Mouse (Mus musculus): Measurements from ENCODE around the gene Rimkla.

Gene Rimkla

GRCm38 (mm10) chr4:119467720-119468380 is 24.6 kb downstream of the Rimkla start:
- in situ Hi-C loops (cut with MseI, MboI), result loop anchor here in 1 of 2 experiments (10.0 kb wide), 1 partner anchor 223 kb away; no protein-coding TSS in a partner anchor

DNA sequence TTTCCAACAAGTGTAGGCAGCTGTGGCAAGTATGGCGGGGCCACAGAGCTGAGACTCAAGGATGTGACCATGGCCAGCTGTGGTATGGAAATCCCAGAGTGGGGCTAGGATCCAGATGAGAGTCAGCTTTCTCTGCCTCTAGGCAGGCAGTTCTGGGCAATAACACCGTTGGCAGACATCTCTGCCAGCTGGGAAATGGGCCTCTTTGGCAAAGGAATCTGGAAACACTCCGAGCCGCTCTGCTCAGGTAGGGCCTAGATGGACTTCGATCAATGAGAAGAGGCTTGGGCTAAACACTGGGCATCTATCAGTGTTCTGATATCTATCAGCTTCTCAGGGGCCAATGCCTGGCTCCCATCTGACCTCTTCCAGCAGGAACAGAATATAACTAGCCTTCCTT is 26.6 kb downstream of the Rimkla start:
- in situ Hi-C loops (cut with MseI, MboI), result loop anchor here in 1 of 2 experiments (10.0 kb wide), 1 partner anchor 221 kb away; no protein-coding TSS in a partner anchor

DNA sequence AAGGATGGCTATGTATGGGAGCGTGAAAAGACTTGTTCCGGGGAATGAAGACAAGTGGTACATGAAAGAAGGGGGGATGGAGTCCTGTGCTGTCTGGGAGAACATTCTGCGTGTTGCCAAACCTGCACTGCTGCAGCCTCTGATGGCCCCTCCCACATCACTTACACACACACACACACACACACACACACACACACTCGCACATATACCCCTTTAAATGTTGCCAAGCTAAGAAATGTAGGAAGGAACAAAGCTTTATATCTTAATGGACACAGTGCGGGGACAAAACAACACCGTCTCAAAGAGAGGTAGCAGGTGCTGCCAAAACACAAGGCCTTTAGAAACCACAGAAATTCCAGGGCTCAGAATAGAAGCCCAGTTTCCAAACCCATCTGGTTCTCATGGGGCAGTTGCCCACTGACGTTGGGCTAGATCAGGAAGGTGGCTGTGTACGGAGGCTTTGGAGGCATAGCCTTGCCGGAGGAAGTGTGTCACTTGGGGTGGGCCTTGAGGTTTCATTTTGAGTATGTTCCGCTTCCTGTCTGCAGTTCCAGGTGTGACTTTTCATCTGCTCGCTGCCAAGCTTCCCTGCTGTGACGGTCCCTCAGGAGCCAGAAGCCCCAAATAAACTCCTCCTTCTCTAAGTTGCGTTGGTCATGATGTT is 28.5 kb downstream of the Rimkla start:
- in situ Hi-C loops (cut with MseI, MboI), result loop anchor here in 1 of 2 experiments (10.0 kb wide), 1 partner anchor 219 kb away; no protein-coding TSS in a partner anchor

DNA sequence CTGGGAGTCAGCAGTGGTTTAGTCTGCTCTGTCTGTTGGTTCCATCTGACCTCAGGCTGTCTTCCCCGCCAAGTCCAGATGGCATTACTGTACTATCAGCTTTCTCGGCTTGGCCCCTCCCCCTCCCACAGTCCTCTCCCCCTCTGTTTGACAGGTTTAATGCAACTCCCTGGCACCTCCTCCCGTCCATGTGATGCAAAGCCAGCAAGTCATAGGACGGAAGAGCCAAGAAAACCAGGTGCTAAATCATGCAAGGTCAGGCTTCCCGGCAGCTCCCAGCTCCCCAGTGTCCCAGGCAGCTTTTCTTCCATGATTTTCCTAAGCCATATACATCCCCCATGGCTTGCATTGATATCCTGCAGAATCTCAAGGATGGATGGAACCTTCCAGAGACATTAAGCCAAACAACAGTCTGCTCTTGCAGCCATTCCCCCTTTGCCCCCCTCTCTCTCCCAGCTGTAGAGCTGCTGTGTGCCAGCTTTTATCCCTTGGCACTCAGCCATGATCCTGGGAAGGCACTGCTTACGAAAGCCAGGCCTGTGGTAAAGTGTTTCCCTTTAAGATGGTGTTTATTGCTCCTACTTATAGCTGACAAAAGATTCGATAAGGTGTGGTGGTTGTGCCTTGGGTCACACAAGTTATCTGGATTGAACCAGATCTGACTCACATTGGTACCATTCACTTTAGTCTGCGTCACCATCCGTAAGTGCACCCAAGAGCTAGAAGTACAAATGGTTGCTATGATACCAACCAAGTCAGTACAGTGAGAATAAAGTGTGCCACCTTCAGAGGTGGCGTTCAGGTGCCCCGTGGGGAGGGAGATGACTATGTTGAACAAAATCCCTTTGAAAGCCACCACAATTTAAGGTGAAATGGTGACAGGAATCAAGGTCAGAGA is 29.3 kb downstream of the Rimkla start:
- in situ Hi-C loops (cut with MseI, MboI), result loop anchor here in 1 of 2 experiments (10.0 kb wide), 1 partner anchor 218 kb away; no protein-coding TSS in a partner anchor

DNA sequence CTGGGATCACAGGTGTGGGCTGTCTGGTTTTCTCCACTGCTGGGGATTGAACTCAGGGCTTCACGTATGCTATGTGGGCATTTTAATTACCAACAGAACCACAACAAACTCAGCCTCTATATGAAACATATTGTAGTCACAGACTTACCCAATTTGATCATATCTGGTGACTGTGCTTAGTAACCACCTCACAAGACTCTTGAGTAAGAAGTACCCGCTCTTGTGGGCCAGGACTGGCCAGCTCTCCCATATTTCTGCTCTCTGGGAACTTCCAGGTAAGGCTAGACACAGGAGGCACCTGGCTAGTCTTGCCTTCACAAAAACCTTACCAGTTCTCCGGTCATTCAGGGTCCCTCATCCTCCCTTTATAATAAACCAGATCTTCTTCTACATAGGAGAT is 30.0 kb downstream of the Rimkla start:
- in situ Hi-C loops (cut with MseI, MboI), result loop anchor here in 1 of 2 experiments (10.0 kb wide), 1 partner anchor 218 kb away; no protein-coding TSS in a partner anchor

DNA sequence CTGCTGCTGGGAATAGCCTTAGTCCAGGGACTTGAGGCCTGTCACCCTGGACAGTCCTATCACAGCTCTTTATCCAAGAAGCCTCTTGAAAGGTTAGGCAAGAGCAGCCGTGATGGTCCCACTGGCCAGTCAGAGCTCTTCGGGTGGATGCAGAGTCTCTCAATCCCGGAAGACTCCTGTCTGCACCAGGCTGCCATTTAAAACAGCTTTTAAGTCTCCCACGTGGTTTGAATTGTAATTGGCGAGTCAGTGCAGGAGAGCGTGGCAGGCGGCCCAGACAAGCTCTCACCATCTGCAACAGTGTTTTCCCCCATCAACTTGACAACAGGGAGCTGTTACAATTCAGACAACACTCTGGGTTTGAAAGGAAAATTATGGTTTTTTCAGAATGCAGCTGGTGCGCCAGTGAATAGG is 31.7 kb downstream of the Rimkla start:
- in situ Hi-C loops (cut with MseI, MboI), result loop anchor here in 1 of 2 experiments (10.0 kb wide), 1 partner anchor 216 kb away; no protein-coding TSS in a partner anchor

DNA sequence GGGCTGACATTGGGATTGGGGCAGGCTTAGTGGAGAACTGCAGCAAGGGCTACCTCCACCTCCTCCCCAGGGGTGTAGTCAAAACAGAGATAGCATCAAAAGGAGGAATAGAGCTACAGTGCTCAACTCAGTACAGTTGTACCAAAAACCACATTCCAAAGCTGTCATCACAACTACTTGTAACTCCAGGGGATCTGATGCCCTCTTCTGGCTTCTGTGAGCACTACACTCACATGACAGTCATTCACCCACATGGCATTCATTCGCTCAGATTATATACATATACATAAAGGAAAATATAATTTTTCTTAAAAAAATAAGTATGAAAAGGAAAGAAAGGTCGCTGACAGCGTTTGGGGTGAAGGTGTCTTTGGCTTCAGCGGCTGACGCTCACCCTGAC is 32.1 kb downstream of the Rimkla start:
- in situ Hi-C loops (cut with MseI, MboI), result loop anchor here in 1 of 2 experiments (10.0 kb wide), 1 partner anchor 215 kb away; no protein-coding TSS in a partner anchor

DNA sequence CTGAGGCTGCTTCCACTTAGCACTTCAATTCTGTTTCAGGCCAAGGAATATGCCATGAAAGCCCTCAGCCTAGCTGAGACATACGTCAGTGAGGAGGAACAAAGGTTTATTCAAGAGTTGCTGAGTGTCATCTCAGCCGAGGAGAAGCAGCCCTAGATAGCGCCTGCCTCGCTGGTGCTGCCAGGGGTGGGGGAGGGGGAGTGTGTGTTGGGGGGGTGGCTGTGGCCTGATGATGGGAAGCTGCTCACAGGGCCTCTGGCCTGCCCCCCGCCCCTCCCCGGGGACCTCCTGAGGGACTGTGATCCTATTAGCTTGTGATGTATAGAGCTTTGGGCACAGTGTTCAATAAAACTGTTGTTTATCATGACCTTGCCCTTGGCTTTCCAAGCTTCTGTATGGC is 38.9 kb downstream of the Rimkla start:
- in situ Hi-C loops (cut with MseI, MboI), result no loop called here

DNA sequence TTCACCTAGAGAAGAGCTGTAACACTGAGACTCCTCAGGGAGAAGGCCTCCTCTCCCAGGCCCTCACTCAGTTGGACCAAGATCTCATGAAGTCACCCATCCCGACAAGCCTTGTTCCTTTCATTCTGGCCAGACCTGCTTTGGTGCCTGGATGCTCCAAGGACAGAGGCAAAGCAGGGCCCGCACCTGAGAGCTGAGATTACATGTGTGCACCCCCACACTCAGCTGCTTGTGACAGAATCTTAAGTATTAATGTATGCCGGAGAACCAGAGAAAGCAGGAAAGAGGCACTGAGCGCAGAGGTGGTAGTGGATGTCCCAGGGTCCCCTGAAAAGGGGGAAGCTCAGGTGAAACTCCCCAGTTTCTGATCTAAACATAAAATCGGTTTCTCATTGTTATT is 39.3 kb downstream of the Rimkla start:
- in situ Hi-C loops (cut with MseI, MboI), result no loop called here

DNA sequence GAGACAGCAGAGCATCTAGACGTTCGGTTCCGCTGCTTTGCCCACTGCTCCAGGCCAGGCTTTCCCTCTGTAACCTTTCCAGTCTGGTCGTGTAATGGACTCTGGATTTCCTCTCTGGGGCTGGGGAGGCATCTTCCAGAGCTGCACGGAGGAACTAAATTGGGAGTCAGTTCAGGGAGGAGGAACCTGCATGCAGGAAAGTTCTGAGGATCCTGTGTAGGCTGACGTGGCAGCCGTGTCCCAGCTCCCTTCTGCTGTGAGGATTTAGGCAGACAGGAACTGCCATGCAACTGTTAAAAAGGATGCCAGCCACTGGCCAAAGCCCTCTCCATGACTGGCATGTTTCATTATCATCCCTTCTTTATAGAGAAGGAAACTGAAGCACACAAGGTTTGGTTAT is 42.0 kb downstream of the Rimkla start:
- in situ Hi-C loops (cut with MseI, MboI), result no loop called here

GRCm38 (mm10) chr4:119447786-119448185 is 44.6 kb downstream of the Rimkla start:
- in situ Hi-C loops (cut with MseI, MboI), result no loop called here

- in situ Hi-C loops (cut with MseI, MboI), result no loop called here
These were observed 45.2 kb downstream of the Rimkla start for GRCm38 (mm10) chr4:119447261-119447660.

DNA sequence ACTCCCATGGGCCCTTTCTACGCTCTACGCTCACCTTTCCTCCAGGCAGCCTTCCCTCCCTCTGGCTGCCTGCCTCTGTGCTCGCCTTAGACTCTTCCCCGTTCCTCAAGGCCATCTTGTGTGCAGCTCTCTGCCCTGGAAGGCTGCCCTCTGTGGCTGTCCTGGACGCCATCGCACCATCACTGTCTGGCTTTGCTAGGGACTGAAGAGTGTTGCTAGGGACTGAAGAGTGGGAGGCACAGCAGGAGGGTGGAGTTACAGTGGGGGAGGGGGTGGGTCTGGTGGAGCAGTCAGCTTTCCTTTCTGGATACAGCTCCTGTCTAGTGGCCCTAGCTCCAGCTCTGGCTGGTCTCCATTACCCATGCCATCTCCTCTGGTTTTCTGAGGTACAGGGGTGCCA is 49.9 kb downstream of the Rimkla start:
- in situ Hi-C loops (cut with MseI, MboI), result no loop called here

DNA sequence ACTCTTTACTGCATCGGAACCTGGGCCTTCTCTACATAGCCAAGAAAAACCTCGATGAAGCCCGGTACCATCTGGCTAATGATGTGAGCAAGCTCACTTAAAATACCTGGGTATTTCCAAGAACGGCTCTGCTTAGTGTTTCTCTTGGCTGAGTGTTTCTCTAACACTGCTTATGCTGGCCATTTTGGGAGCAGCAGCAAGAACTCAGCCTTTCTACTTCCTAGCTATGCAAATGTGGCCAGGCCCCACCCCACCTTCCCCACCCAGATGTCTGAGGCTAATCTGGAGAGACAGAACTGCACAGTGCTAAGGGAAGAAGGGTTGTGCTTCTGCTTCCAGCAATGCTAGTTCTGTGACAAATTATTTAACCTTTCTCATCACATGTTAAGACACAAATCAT is 50.6 kb downstream of the Rimkla start:
- in situ Hi-C loops (cut with MseI, MboI), result no loop called here

GRCm38 (mm10) chr4:119437936-119438335 is 54.5 kb downstream of the Rimkla start:
- in situ Hi-C loops (cut with MseI, MboI), result no loop called here

DNA sequence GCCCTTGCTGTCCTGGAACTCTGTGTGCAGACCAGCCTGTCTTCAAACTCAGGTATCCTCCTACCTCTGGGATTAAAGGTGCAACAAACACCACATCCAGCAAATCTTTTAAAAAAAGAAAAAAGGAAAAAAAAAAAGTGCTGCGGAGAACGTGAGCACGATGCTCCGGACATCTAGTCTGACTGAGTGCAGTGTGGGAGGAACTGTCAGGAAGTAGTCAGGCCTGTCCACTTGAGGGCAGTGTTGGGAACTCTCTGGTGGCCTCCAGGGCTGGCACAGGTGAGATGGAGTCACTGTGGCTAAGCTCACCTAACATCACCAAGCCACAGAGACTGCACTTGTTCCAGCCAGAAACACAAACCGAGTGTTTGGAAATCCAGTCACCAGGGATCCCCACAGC is 61.8 kb downstream of the Rimkla start:
- in situ Hi-C loops (cut with MseI, MboI), result no loop called here

DNA sequence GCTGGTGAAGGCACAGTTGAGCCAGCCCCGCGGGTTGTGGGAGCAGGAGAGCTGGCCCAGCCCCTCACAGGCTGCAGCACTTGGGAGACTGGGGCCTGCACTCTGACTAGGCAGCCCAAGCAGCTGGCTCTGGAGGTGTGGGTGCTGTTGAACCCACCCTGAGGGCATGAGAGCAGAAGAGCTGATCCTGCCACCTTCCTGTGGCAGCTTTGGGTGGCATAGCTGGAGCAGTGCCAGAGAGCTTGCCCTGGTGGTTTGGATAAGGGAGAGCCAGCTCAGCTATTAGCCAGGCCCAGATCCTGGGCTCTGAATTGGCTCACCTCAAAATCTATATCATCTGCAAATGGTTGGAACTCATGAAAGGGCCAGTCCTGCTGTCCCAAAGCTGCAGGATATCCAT is 64.7 kb downstream of the Rimkla start:
- in situ Hi-C loops (cut with MseI, MboI), result no loop called here

GRCm38 (mm10) chr4:119425601-119426000 is 66.8 kb downstream of the Rimkla start:
- in situ Hi-C loops (cut with MseI, MboI), result no loop called here

DNA sequence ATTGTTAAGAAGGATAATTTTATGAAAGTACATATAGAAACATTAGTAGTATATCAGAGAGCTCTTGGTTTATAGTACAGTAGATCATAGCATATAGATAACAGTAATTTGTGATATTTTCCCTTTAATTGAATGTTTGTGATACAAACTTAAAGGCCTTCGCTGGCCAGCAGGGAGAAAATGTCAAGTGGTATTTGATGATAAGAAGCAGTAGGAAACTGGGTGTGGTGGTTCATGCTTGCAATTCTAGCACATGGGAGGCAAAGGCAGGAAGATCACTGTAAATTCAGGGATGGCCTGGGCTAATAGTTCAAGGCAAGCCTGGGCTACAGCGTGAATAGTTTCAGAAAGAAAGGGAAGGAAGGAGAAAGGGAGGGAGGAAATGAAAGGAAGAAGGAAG is 67.4 kb downstream of the Rimkla start:
- in situ Hi-C loops (cut with MseI, MboI), result no loop called here

DNA sequence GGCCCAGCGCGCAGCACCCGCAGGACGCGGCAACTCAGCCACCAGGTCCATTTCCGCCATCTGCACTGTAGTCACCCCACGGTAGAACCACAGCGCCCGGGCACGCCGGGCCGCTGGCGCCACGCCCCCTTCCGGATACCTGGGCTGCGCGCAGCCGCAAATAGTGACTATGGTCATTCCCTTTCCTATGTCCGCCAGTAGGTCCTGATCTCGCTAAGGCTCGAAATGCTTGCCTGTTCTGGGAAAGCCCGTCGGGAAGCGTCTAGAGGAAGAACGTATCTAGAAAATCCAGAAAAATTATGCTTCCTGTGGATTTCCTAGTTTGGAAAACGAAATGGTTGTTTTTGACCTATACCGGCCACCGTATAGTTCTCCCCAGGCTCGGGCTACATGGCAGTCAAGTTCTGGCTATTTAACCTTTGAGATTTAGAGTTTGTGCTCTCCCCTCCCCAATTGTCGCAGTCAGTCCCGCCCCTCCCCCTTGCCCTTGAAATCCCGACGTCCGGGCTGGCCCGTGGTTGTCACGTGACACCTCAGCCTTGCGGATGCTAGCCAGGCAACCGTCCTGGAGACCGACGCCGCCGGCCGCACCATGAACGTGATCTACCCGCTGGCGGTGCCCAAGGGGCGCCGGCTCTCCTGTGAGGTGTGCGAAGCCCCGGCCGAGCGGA is 70.0 kb downstream of the Rimkla start, which contains the start of the genes Ppcs and Zmynd12:
Gene Ppcs, minus strand, starts transcription at position 127 of the 671 bp plus-strand sequence.
Gene Zmynd12, plus strand, starts transcription at position 521 of the 671 bp plus-strand sequence.
- in situ Hi-C loops (cut with MseI, MboI), result no loop called here

DNA sequence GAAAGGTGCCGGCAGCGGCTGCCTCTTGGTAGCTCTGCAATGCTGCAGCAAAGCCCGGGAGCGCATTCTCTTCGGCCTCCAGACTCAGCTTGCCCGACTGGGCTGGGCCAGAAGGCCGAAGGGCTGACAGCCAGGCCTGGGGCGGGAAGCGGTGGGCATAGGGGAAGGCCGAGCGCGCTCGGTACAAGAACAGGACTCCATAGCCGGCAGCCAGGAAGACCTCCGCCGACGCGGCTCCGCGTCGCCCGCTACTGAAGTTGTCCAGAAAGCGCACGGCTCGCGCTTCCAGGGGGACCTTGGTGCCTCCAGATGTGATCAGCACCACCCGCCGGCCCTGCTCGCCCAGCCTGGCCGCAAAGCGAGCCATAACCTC is 70.5 kb downstream of the Rimkla start:
- in situ Hi-C loops (cut with MseI, MboI), result no loop called here

Data from mouse trophoblast stem cell (cell line).